Mouse (Mus musculus) adrenal gland, adult 2 months (tissue): Measurements from ENCODE around the gene Gm43191. TPM values are rescaled to one million over a fixed set of nuclear protein-coding genes. Genes with fewer than 3 reads are reported as not detected.
"Not testable (repeated sequence)": the region's sequence is repeated elsewhere in the genome, so short reads cannot be mapped to it uniquely, and the experiment has no call there.

Experiments
- DNase-seq: peaks from one replicate; pipeline ENCODE4 v3.0.0; 2021
- long read RNA-seq: library from polyadenylated mRNA; stranded (forward); transcript quantifications from one replicate; pipeline ENCODE4 v2.0.0, GENCODE M21; 2021
- polyA plus RNA-seq: library from polyadenylated mRNA; depleted of rRNA; stranded (reverse); fragments of >200 nt; gene quantifications from 2 replicates; pipeline ENCODE4 v1.2.3, GENCODE M21; 2012; rRNA removed
- total RNA-seq, 2 experiments: library from RNA; stranded (reverse); gene quantifications; 2 replicates each; pipeline ENCODE4 v1.2.3; 2021

Gene Gm43191
- total RNA-seq (not detected), polyA plus RNA-seq (not detected in 2 replicates)
- long read RNA-seq: 0 reads

GRCm38 (mm10) chr3:116681160-116681559 lies at the start of gene Gm43191:
TSS of gene Gm43191 (minus strand) at chr3:116681260.
- DNase-seq: no peak

- DNase-seq: no peak
Observed at GRCm38 (mm10) chr3:116729483-116730174, 48.6 kb upstream of the Gm43191 start.

- no peak for DNase-seq
Observed at GRCm38 (mm10) chr3:116726807-116727206, 45.7 kb upstream of the Gm43191 start.

- no peak for DNase-seq
Observed at GRCm38 (mm10) chr3:116723496-116724481, 42.7 kb upstream of the Gm43191 start.

GRCm38 (mm10) chr3:116722980-116723379 lies 41.9 kb upstream of the Gm43191 start:
- DNase-seq: no peak

- no peak for DNase-seq
Observed at GRCm38 (mm10) chr3:116718951-116719350, 37.9 kb upstream of the Gm43191 start.

- no peak for DNase-seq
Observed at GRCm38 (mm10) chr3:116713031-116713430, 32.0 kb upstream of the Gm43191 start.

- DNase-seq: no peak
Observed at GRCm38 (mm10) chr3:116712436-116712881, 31.4 kb upstream of the Gm43191 start, which contains the start of gene Slc35a3. TSS of gene Slc35a3 (minus strand) at chr3:116712831.

- DNase-seq: peak; percentile 90
Observed at GRCm38 (mm10) chr3:116711624-116712435, 30.8 kb upstream of the Gm43191 start.

- no peak for DNase-seq
Observed at GRCm38 (mm10) chr3:116710941-116711340, 29.9 kb upstream of the Gm43191 start.

- DNase-seq: no peak
Observed at GRCm38 (mm10) chr3:116705637-116706204, 24.7 kb upstream of the Gm43191 start.

GRCm38 (mm10) chr3:116703835-116704234 lies 22.8 kb upstream of the Gm43191 start:
- DNase-seq: no peak

- no peak for DNase-seq
Observed at GRCm38 (mm10) chr3:116702647-116703272, 21.7 kb upstream of the Gm43191 start.

- DNase-seq: no peak
Observed at GRCm38 (mm10) chr3:116701601-116702000, 20.5 kb upstream of the Gm43191 start.

- no peak for DNase-seq
Observed at GRCm38 (mm10) chr3:116698786-116699185, 17.7 kb upstream of the Gm43191 start.

- DNase-seq: no peak
Observed at GRCm38 (mm10) chr3:116695666-116695985, 14.6 kb upstream of the Gm43191 start.

- no peak for DNase-seq
Observed at GRCm38 (mm10) chr3:116694955-116695665, 14.1 kb upstream of the Gm43191 start.

- no peak for DNase-seq
Observed at GRCm38 (mm10) chr3:116694312-116694711, 13.3 kb upstream of the Gm43191 start.

- DNase-seq: not testable (repeated sequence)
Observed at GRCm38 (mm10) chr3:116664281-116664680, 16.8 kb downstream of the Gm43191 start.

- DNase-seq: peak; percentile 100
Observed at GRCm38 (mm10) chr3:116662463-116662863, 18.6 kb downstream of the Gm43191 start, which contains the start of gene Mfsd14a. TSS of gene Mfsd14a (minus strand) at chr3:116662677.
